Mouse (Mus musculus) neural tube, embryonic 12.5 days (tissue): ENCODE measurements around the gene Fam118b. TPM values are rescaled to one million over a fixed set of nuclear protein-coding genes. Genes with fewer than 3 reads are reported as not detected.

ENCODE experiments used
- ATAC-seq: fragments of 200-750 bp; cut with Nextera tagmentation; 2 replicates; pipeline ENCODE4 v1.8.0; 2017; ENCODE audit warnings: low read depth, mild to moderate bottlenecking, moderate TSS enrichment, moderate library complexity; ENCODE audit not compliant: low FRiP score
- H3K27ac ChIP-seq: fragments of 300-500 bp; sonication (generic); 2 replicates; pipeline ENCODE4 v1.5.1; 2016
- H3K27me3 ChIP-seq: fragments of 300-500 bp; sonication (generic); replicated peaks from 2 replicates; pipeline ENCODE4 v1.6.1; 2016; ENCODE audit warnings: mild to moderate bottlenecking
- H3K36me3 ChIP-seq: fragments of 300-500 bp; sonication (generic); 2 replicates; pipeline ENCODE4 v1.6.1; 2016; ENCODE audit warnings: mild to moderate bottlenecking
- H3K4me1 ChIP-seq: fragments of 300-500 bp; sonication (generic); 2 replicates; pipeline ENCODE4 v1.6.1; 2016
- H3K4me2 ChIP-seq: fragments of 300-500 bp; sonication (generic); replicated peaks from 2 replicates; pipeline ENCODE4 v1.6.1; 2016; ENCODE audit warnings: mild to moderate bottlenecking
- H3K4me3 ChIP-seq: fragments of 300-500 bp; sonication (generic); 2 replicates; pipeline ENCODE4 v1.5.1; 2016
- H3K9ac ChIP-seq: fragments of 300-500 bp; sonication (generic); 2 replicates; pipeline ENCODE4 v1.6.1; 2016; ENCODE audit warnings: mild to moderate bottlenecking
- H3K9me3 ChIP-seq: fragments of 300-500 bp; sonication (generic); 2 replicates; pipeline ENCODE4 v1.6.1; 2016; ENCODE audit warnings: mild to moderate bottlenecking
- WGBS: fragments of 180-500 bp; shearing (Covaris S2); methylation state at CpG from one replicate; pipeline ENCODE4 v1.1.7; 2016; 5-methylcytosine and 5-hydroxymethylcytosine counted together
- polyA plus RNA-seq: library from polyadenylated mRNA; unstranded; fragments of >200 nt; fragmentation: Nextera tagmentation; extraction: Ambion mirVana; gene quantifications from 2 replicates; pipeline ENCODE4 v1.2.1, GENCODE M21; 2016

Gene Fam118b
- polyA plus RNA-seq, 1 experiment from 2014 or later = 68.3 TPM

- Histone ChIP-seq H3K9me3 (no peaks in the 10 kb centered on the region), H3K36me3 (peaks cover 4% of the 10 kb centered on the region; the same call in 1 of the 2 replicates), H3K4me1 (no peaks in the 10 kb centered on the region), H3K4me2 (no peak overlapping the region), H3K27me3 (no peaks in the 10 kb centered on the region), H3K9ac (no peak overlapping the region), H3K27ac (no peak overlapping the region), H3K4me3 (no peak overlapping the region)
- no peak for ATAC-seq
- WGBS = 93% methylated on average over 7 of the region's 7 CpGs
Measured at GRCm38 (mm10) chr9:35257365-35257764, 10.2 kb downstream of the Fam118b start.

GRCm38 (mm10) chr9:35249476-35249875 is 18.1 kb downstream of the Fam118b start:
- peaks cover 3% of the 10 kb centered on the region; the same call in 1 of the 2 replicates for H3K4me1 ChIP-seq
- H3K27me3 ChIP-seq = no peaks in the 10 kb centered on the region
- ATAC-seq = no peak
- no peak overlapping the region for H3K9ac ChIP-seq
- H3K9me3 ChIP-seq = no peaks in the 10 kb centered on the region
- no peak overlapping the region for H3K4me2 ChIP-seq
- H3K36me3 ChIP-seq = no peaks in the 10 kb centered on the region
- H3K4me3 ChIP-seq = no peak overlapping the region
- H3K27ac ChIP-seq = no peak overlapping the region

GRCm38 (mm10) chr9:35247405-35247804 is 20.2 kb downstream of the Fam118b start:
- WGBS = 94% methylated on average over 2 of the region's 2 CpGs
- H3K4me3 ChIP-seq = no peak overlapping the region

GRCm38 (mm10) chr9:35239734-35240133 is 27.9 kb downstream of the Fam118b start:
- Histone ChIP-seq H3K4me3 (no peak overlapping the region), H3K4me1 (peaks cover 2% of the 10 kb centered on the region; the same call in 1 of the 2 replicates), H3K27ac (no peak overlapping the region), H3K4me2 (no peak overlapping the region), H3K36me3 (peaks cover 7% of the 10 kb centered on the region), H3K27me3 (no peaks in the 10 kb centered on the region), H3K9me3 (no peaks in the 10 kb centered on the region), H3K9ac (no peak overlapping the region)
- ATAC-seq = no peak
- 83% methylated on average over 1 of the region's 1 CpGs for WGBS

More at GRCm38 (mm10) chr9:35247405-35247804, 20.2 kb downstream of the Fam118b start:
- ATAC-seq = no peak
- Histone ChIP-seq H3K4me1 (peaks cover 3% of the 10 kb centered on the region; the same call in 1 of the 2 replicates), H3K36me3 (no peaks in the 10 kb centered on the region), H3K4me2 (no peak overlapping the region), H3K27me3 (no peaks in the 10 kb centered on the region), H3K9me3 (no peaks in the 10 kb centered on the region), H3K27ac (no peak overlapping the region), H3K9ac (no peak overlapping the region)

- no peak for ATAC-seq
- H3K9me3 ChIP-seq = no peaks in the 10 kb centered on the region
- H3K27me3 ChIP-seq = no peaks in the 10 kb centered on the region
- H3K9ac ChIP-seq = no peak overlapping the region
- no peak overlapping the region for H3K27ac ChIP-seq
- 80% methylated on average over 6 of the region's 6 CpGs for WGBS
- peaks cover 14% of the 10 kb centered on the region for H3K36me3 ChIP-seq
- no peaks in the 10 kb centered on the region for H3K4me1 ChIP-seq
- H3K4me2 ChIP-seq = no peak overlapping the region
- H3K4me3 ChIP-seq = no peak overlapping the region
Measured at GRCm38 (mm10) chr9:35238915-35239571, 28.6 kb downstream of the Fam118b start.

- H3K27ac ChIP-seq = no peak overlapping the region
- no peak overlapping the region for H3K4me2 ChIP-seq
- no peaks in the 10 kb centered on the region for H3K4me1 ChIP-seq
- H3K9me3 ChIP-seq = no peaks in the 10 kb centered on the region
- H3K36me3 ChIP-seq = peaks cover 18% of the 10 kb centered on the region
- H3K27me3 ChIP-seq = no peaks in the 10 kb centered on the region
- no peak for ATAC-seq
- H3K4me3 ChIP-seq = no peak overlapping the region
- no peak overlapping the region for H3K9ac ChIP-seq
- 91% methylated on average over 1 of the region's 1 CpGs for WGBS
Measured at GRCm38 (mm10) chr9:35238371-35238770, 29.2 kb downstream of the Fam118b start.

- no peak overlapping the region for H3K27ac ChIP-seq
- H3K27me3 ChIP-seq = no peaks in the 10 kb centered on the region
- no peak overlapping the region for H3K4me3 ChIP-seq
- ATAC-seq = no peak
- H3K4me2 ChIP-seq = no peak overlapping the region
- H3K4me1 ChIP-seq = no peaks in the 10 kb centered on the region
- WGBS = 57% methylated on average over 3 of the region's 3 CpGs
- no peak overlapping the region for H3K9ac ChIP-seq
- H3K9me3 ChIP-seq = no peaks in the 10 kb centered on the region
- H3K36me3 ChIP-seq = peaks cover 30% of the 10 kb centered on the region
Measured at GRCm38 (mm10) chr9:35235996-35236395, 31.6 kb downstream of the Fam118b start.

GRCm38 (mm10) chr9:35228671-35229070 is 38.9 kb downstream of the Fam118b start:
- WGBS = 90% methylated on average over 3 of the region's 3 CpGs
- Histone ChIP-seq H3K4me1 (no peaks in the 10 kb centered on the region), H3K9ac (no peak overlapping the region), H3K27ac (no peak overlapping the region), H3K36me3 (peaks cover 22% of the 10 kb centered on the region), H3K9me3 (no peaks in the 10 kb centered on the region), H3K27me3 (no peaks in the 10 kb centered on the region), H3K4me2 (no peak overlapping the region), H3K4me3 (no peak overlapping the region)
- ATAC-seq = no peak

GRCm38 (mm10) chr9:35223466-35223865 is 44.1 kb downstream of the Fam118b start:
- no peaks in the 10 kb centered on the region for H3K4me1 ChIP-seq
- H3K9ac ChIP-seq = no peak overlapping the region
- H3K36me3 ChIP-seq = peaks cover 46% of the 10 kb centered on the region; the same call in 1 of the 2 replicates
- H3K27ac ChIP-seq = no peak overlapping the region
- 97% methylated on average over 3 of the region's 3 CpGs for WGBS
- H3K27me3 ChIP-seq = no peaks in the 10 kb centered on the region
- ATAC-seq = no peak
- H3K4me3 ChIP-seq = no peak overlapping the region
- no peak overlapping the region for H3K4me2 ChIP-seq
- H3K9me3 ChIP-seq = no peaks in the 10 kb centered on the region

GRCm38 (mm10) chr9:35217963-35218362 is 49.6 kb downstream of the Fam118b start:
- 78% methylated on average over 1 of the region's 1 CpGs for WGBS
- no peaks in the 10 kb centered on the region for H3K9me3 ChIP-seq
- no peaks in the 10 kb centered on the region for H3K27me3 ChIP-seq
- no peak overlapping the region for H3K9ac ChIP-seq
- no peak for ATAC-seq
- no peaks in the 10 kb centered on the region for H3K4me1 ChIP-seq
- H3K4me2 ChIP-seq = no peak overlapping the region
- H3K27ac ChIP-seq = no peak overlapping the region
- no peak overlapping the region for H3K4me3 ChIP-seq
- H3K36me3 ChIP-seq = peaks cover 83% of the 10 kb centered on the region

- Histone ChIP-seq H3K27me3 (no peaks in the 10 kb centered on the region), H3K9ac (peak overlapping the region; percentile 78), H3K4me2 (peak overlapping the region; percentile 88), H3K9me3 (no peaks in the 10 kb centered on the region), H3K27ac (no peak overlapping the region), H3K36me3 (peaks cover 54% of the 10 kb centered on the region), H3K4me3 (peak overlapping the region; percentile 81), H3K4me1 (peaks cover 18% of the 10 kb centered on the region)
- 38% methylated on average over 26 of the region's 26 CpGs for WGBS
- ATAC-seq = no peak; the same call in 1 of the 2 replicates
Measured at GRCm38 (mm10) chr9:35211573-35212511, 55.8 kb downstream of the Fam118b start.
